Mouse (Mus musculus) MEL (cell line): ENCODE measurements around the gene Tubb2b. TPM values are rescaled to one million over a fixed set of nuclear protein-coding genes. Genes with fewer than 3 reads are reported as not detected.

Experiments
- DNase-seq: peaks from one replicate; pipeline ENCODE4 v3.0.0; 2011; ENCODE audit warnings: low read depth, low spot score
- H3K27ac ChIP-seq: 2 replicates; pipeline ENCODE4 v1.5.1; 2012; ENCODE audit warnings: low read depth, mild to moderate bottlenecking, control low read depth, low read length, moderate library complexity; ENCODE audit not compliant: control insufficient read depth
- H3K27me3 ChIP-seq, 2 experiments: fragments of 150-350 bp in 1 of 2; sonication (generic) in 1 of 2; 2 replicates each; pipeline ENCODE4 v1.6.1; 2012; ENCODE audit warnings: low read length in 2 of 2, mild to moderate bottlenecking in 2 of 2, improper control_type of control experiment in 1 of 2, moderate library complexity in 1 of 2; ENCODE audit not compliant: insufficient read depth in 2 of 2, control insufficient read depth in 1 of 2
- H3K36me3 ChIP-seq, 2 experiments: 2 replicates each; pipeline ENCODE4 v1.6.1; 2012 to 2014; ENCODE audit warnings: low read length in 2 of 2, improper control_type of control experiment in 1 of 2, inconsistent platforms in 1 of 2, mild to moderate bottlenecking in 1 of 2; ENCODE audit not compliant: insufficient read depth in 2 of 2, control insufficient read depth in 1 of 2
- H3K4me1 ChIP-seq, 2 experiments: fragments of 150-350 bp in 1 of 2; sonication (generic) in 1 of 2; 2 replicates each; pipeline ENCODE4 v1.6.1; 2012; ENCODE audit warnings: low read length in 2 of 2, improper control_type of control experiment in 1 of 2, mild to moderate bottlenecking in 1 of 2; ENCODE audit not compliant: insufficient read depth in 2 of 2, control insufficient read depth in 1 of 2
- H3K4me3 ChIP-seq, 2 experiments: fragments of 150-350 bp in 1 of 2; sonication (generic) in 1 of 2; 2 replicates each; pipeline ENCODE4 v1.5.1; 2012; ENCODE audit warnings: low read depth in 2 of 2, low read length in 2 of 2, mild to moderate bottlenecking in 2 of 2, moderate library complexity in 2 of 2, control low read depth in 1 of 2, improper control_type of control experiment in 1 of 2; ENCODE audit not compliant: control insufficient read depth in 1 of 2, insufficient read depth in 1 of 2
- H3K79me2 ChIP-seq: 2 replicates; pipeline ENCODE4 v1.6.1; 2012; ENCODE audit warnings: mild to moderate bottlenecking, low read length, moderate library complexity; ENCODE audit not compliant: control insufficient read depth, poor library complexity, insufficient read depth
- H3K9ac ChIP-seq: 2 replicates; pipeline ENCODE4 v1.6.1; 2012; ENCODE audit warnings: low read depth, mild to moderate bottlenecking, control low read depth, low read length, moderate library complexity; ENCODE audit not compliant: control insufficient read depth, poor library complexity, severe bottlenecking
- H3K9me3 ChIP-seq: fragments of 150-350 bp; sonication (generic); replicated peaks from 2 replicates; pipeline ENCODE4 v1.6.1; 2012; ENCODE audit warnings: mild to moderate bottlenecking, low read length, improper control_type of control experiment, moderate library complexity; ENCODE audit not compliant: insufficient read depth
- CHD2 ChIP-seq: IDR thresholded peaks from 2 replicates; pipeline ENCODE4 v1.6.1; 2011; ENCODE audit warnings: low read length, improper control_type of control experiment
- CTCF ChIP-seq, 3 experiments: IDR thresholded peaks in 2 of 3; conservative IDR thresholded peaks in 1 of 3; 2 replicates each; pipeline ENCODE4 v1.5.1; 2011 to 2012; ENCODE audit warnings: low read length in 3 of 3, low read depth in 2 of 3, mild to moderate bottlenecking in 2 of 3, improper control_type of control experiment in 1 of 3, inconsistent platforms in 1 of 3, mixed read lengths in 1 of 3, moderate library complexity in 1 of 3; ENCODE audit not compliant: control insufficient read depth in 1 of 3, insufficient read depth in 1 of 3, poor library complexity in 1 of 3, severe bottlenecking in 1 of 3
- E2F4 ChIP-seq: IDR thresholded peaks from 2 replicates; pipeline ENCODE4 v1.6.1; 2011; ENCODE audit warnings: low read depth, low read length, improper control_type of control experiment, borderline replicate concordance
- ELF1 ChIP-seq: IDR thresholded peaks from 2 replicates; pipeline ENCODE4 v1.6.1; 2014; ENCODE audit warnings: low read depth, mild to moderate bottlenecking, inconsistent platforms, low read length, improper control_type of control experiment, moderate library complexity
- ETS1 ChIP-seq: IDR thresholded peaks from 2 replicates; pipeline ENCODE4 v1.6.1; 2012; ENCODE audit warnings: low read depth, mild to moderate bottlenecking, inconsistent platforms, low read length, improper control_type of control experiment, moderate library complexity
- GATA1 ChIP-seq: IDR thresholded peaks from 2 replicates; pipeline ENCODE4 v1.6.1; 2011; ENCODE audit warnings: low read depth, low read length, improper control_type of control experiment
- HCFC1 ChIP-seq: IDR thresholded peaks from 2 replicates; pipeline ENCODE4 v1.6.1; 2012; ENCODE audit warnings: low read depth, mild to moderate bottlenecking, inconsistent platforms, low read length, improper control_type of control experiment, moderate library complexity
- KAT2A ChIP-seq: conservative IDR thresholded peaks from 2 replicates; pipeline ENCODE4 v1.6.1; 2012; ENCODE audit warnings: low read depth, low read length, improper control_type of control experiment, inconsistent platforms
- MYC ChIP-seq: IDR thresholded peaks from 2 replicates; pipeline ENCODE4 v1.6.1; 2011; ENCODE audit warnings: low read depth, mild to moderate bottlenecking, low read length, improper control_type of control experiment, moderate library complexity
- NELFE ChIP-seq: IDR thresholded peaks from 2 replicates; pipeline ENCODE4 v1.6.1; 2011; ENCODE audit warnings: low read depth, low read length, improper control_type of control experiment
- POLR2A ChIP-seq, 2 experiments: IDR thresholded peaks; 2 replicates each; pipeline ENCODE4 v1.6.1; 2011 to 2012; ENCODE audit warnings: low read length in 2 of 2, mild to moderate bottlenecking in 2 of 2, control low read depth in 1 of 2, improper control_type of control experiment in 1 of 2, low read depth in 1 of 2, moderate library complexity in 1 of 2; ENCODE audit not compliant: control insufficient read depth in 1 of 2, insufficient read depth in 1 of 2, poor library complexity in 1 of 2
- POLR2AphosphoS5 ChIP-seq: IDR thresholded peaks from 2 replicates; pipeline ENCODE4 v1.6.1; 2012; ENCODE audit warnings: low read depth, borderline replicate concordance, mild to moderate bottlenecking, inconsistent platforms, low read length, moderate library complexity, mixed read lengths
- RAD21 ChIP-seq: IDR thresholded peaks from 2 replicates; pipeline ENCODE4 v1.6.1; 2011; ENCODE audit warnings: mild to moderate bottlenecking, low read depth, low read length, improper control_type of control experiment
- RCOR1 ChIP-seq: IDR thresholded peaks from 2 replicates; pipeline ENCODE4 v1.6.1; 2012; ENCODE audit warnings: low read depth, mild to moderate bottlenecking, inconsistent platforms, low read length, improper control_type of control experiment
- SIN3A ChIP-seq: IDR thresholded peaks from 2 replicates; pipeline ENCODE4 v1.6.1; 2012; ENCODE audit warnings: low read length, improper control_type of control experiment, inconsistent platforms
- SMC3 ChIP-seq: IDR thresholded peaks from 2 replicates; pipeline ENCODE4 v1.6.1; 2011; ENCODE audit warnings: low read depth, low read length, improper control_type of control experiment
- TAL1 ChIP-seq: IDR thresholded peaks from 2 replicates; pipeline ENCODE4 v1.6.1; 2012; ENCODE audit warnings: mild to moderate bottlenecking, inconsistent platforms, low read length, moderate library complexity, mixed read lengths
- UBTF ChIP-seq: IDR thresholded peaks from 2 replicates; pipeline ENCODE4 v1.6.1; 2012; ENCODE audit warnings: low read depth, mild to moderate bottlenecking, inconsistent platforms, low read length, improper control_type of control experiment, moderate library complexity, borderline replicate concordance; ENCODE audit not compliant: insufficient read depth
- USF1 ChIP-seq: IDR thresholded peaks from 2 replicates; pipeline ENCODE4 v1.6.1; 2014; ENCODE audit warnings: low read depth, mild to moderate bottlenecking, inconsistent platforms, low read length, improper control_type of control experiment, moderate library complexity
- USF2 ChIP-seq, 2 experiments: IDR thresholded peaks; 2 replicates each; pipeline ENCODE4 v1.6.1; 2011 to 2012; ENCODE audit warnings: improper control_type of control experiment in 2 of 2, low read length in 2 of 2, borderline replicate concordance in 1 of 2, inconsistent platforms in 1 of 2, low read depth in 1 of 2, mild to moderate bottlenecking in 1 of 2; ENCODE audit not compliant: insufficient read depth in 1 of 2
- ZKSCAN1 ChIP-seq: IDR thresholded peaks from 2 replicates; pipeline ENCODE4 v1.6.1; 2012; ENCODE audit warnings: low read depth, mild to moderate bottlenecking, inconsistent platforms, low read length, improper control_type of control experiment, moderate library complexity
- ZMIZ1 ChIP-seq: IDR thresholded peaks from 2 replicates; pipeline ENCODE4 v1.6.1; 2012; ENCODE audit warnings: low read depth, mild to moderate bottlenecking, inconsistent platforms, low read length, improper control_type of control experiment, moderate library complexity
- ZNF384 ChIP-seq: IDR thresholded peaks from 2 replicates; pipeline ENCODE4 v1.6.1; 2012; ENCODE audit warnings: low read depth, mild to moderate bottlenecking, inconsistent platforms, low read length, improper control_type of control experiment
- polyA plus RNA-seq, 2 experiments: library from polyadenylated mRNA; stranded (reverse) in 1 of 2; unstranded in 1 of 2; fragments of >175 nt in 1 of 2; fragments of >200 nt in 1 of 2; gene quantifications; 2 replicates each; pipeline versions ENCODE4 v1.2.1 to v1.2.4; 2012; ENCODE audit warnings: low replicate concordance in 2 of 2, low read depth in 1 of 2; ENCODE audit not compliant: insufficient read length in 2 of 2, insufficient read depth in 1 of 2, missing spikeins in 1 of 2
- total RNA-seq: library from RNA; depleted of rRNA; stranded (reverse); fragments of 300-350 nt; gene quantifications from 2 replicates; pipeline ENCODE4 v1.2.3, GENCODE M21; 2012

Tubb2b gene
- total and polyA plus RNA-seq, 3 experiments, result 1.4 to 10.6 TPM; not detected in 1

GRCm38 (mm10) chr13:34097086-34097485 is 33.2 kb downstream of the Tubb2b start:
- Histone ChIP-seq H3K9ac (no peak overlapping the region), H3K36me3 (peaks cover 0 to 24% of the 10 kb centered on the region in 2 experiments; a peak in 2 of 4 replicates), H3K4me3 (no peak overlapping the region), H3K27me3 (no peaks in the 10 kb centered on the region), H3K79me2 (no peaks in the 10 kb centered on the region), H3K4me1 (peaks cover 8 to 20% of the 10 kb centered on the region in 2 experiments), H3K9me3 (no peaks in the 10 kb centered on the region), H3K27ac (no peak overlapping the region)
- no peak for DNase-seq
- no peak for TF ChIP-seq GATA1
- no peak for TF ChIP-seq CTCF (IDR thresholded peaks at IDR 0.05 in 2 of 3, conservative IDR thresholded peaks at IDR 0.05 in 1 of 3; ENCODE audit: control insufficient read depth in 1 of 3, insufficient read depth in 1 of 3, low read depth in 2 of 3, low read length in 3 of 3, poor library complexity in 1 of 3, severe bottlenecking in 1 of 3)
- TF ChIP-seq SIN3A, result no peak
- no peak for TF ChIP-seq ZNF384
- no peak for TF ChIP-seq POLR2AphosphoS5
- TF ChIP-seq USF1, result no peak
- TF ChIP-seq ELF1, result no peak
- TF ChIP-seq ZMIZ1, result no peak
- no peak for TF ChIP-seq KAT2A
- no peak for TF ChIP-seq MYC
- no peak for TF ChIP-seq RAD21
- no peak for TF ChIP-seq UBTF
- TF ChIP-seq E2F4, result no peak
- no peak for TF ChIP-seq TAL1
- no peak for TF ChIP-seq RCOR1
- no peak for TF ChIP-seq CHD2
- no peak for TF ChIP-seq ETS1
- no peak for TF ChIP-seq USF2 (IDR thresholded peaks at IDR 0.05; ENCODE audit: borderline replicate concordance in 1 of 2, insufficient read depth in 1 of 2, low read depth in 1 of 2, low read length in 2 of 2)
- no peak for TF ChIP-seq NELFE

- Histone ChIP-seq H3K9ac (no peak overlapping the region), H3K36me3 (peaks cover 0 to 24% of the 10 kb centered on the region in 2 experiments; a peak in 2 of 4 replicates), H3K4me3 (no peak overlapping the region), H3K27ac (no peak overlapping the region), H3K9me3 (no peaks in the 10 kb centered on the region), H3K27me3 (no peaks in the 10 kb centered on the region), H3K4me1 (peaks cover 10 to 19% of the 10 kb centered on the region in 2 experiments), H3K79me2 (no peaks in the 10 kb centered on the region)
- TF ChIP-seq ZKSCAN1 (no peak), SIN3A (no peak), SMC3 (no peak), POLR2A (IDR thresholded peaks at IDR 0.05; ENCODE audit: control insufficient read depth in 1 of 2, insufficient read depth in 1 of 2, low read depth in 1 of 2, low read length in 2 of 2, poor library complexity in 1 of 2) (no peak), GATA1 (no peak), HCFC1 (no peak)
- DNase-seq, result no peak
These were observed 33.8 kb downstream of the Tubb2b start for GRCm38 (mm10) chr13:34096455-34096854.
